Mouse (Mus musculus) spleen, adult 2 months (tissue): ENCODE measurements around the gene Brca1. TPM values are rescaled to one million over a fixed set of nuclear protein-coding genes. Genes with fewer than 3 reads are reported as not detected.
"Not testable (repeated sequence)": the region's sequence is repeated elsewhere in the genome, so short reads cannot be mapped to it uniquely, and the experiment has no call there.

Experiments used
- DNase-seq, 2 experiments: peaks; one replicate each; pipeline versions ENCODE4 v3.0.0 to v3.0.0-alpha.2; 2012 to 2021; ENCODE audit warnings: low spot score in 2 of 2, low read depth in 1 of 2
- H3K27ac ChIP-seq: fragments of 200-500 bp; 2 replicates; pipeline ENCODE4 v1.5.1; 2012; ENCODE audit warnings: low read length, inconsistent platforms; ENCODE audit not compliant: insufficient read depth
- H3K27me3 ChIP-seq: fragments of 200-500 bp; 2 replicates; pipeline ENCODE4 v1.6.1; 2012; ENCODE audit warnings: mild to moderate bottlenecking, moderate library complexity, low read length, inconsistent platforms; ENCODE audit not compliant: control insufficient read depth, insufficient read depth
- H3K36me3 ChIP-seq: fragments of 200-500 bp; 2 replicates; pipeline ENCODE4 v1.6.1; 2012; ENCODE audit warnings: mild to moderate bottlenecking, low read length, inconsistent platforms; ENCODE audit not compliant: control insufficient read depth, insufficient read depth
- H3K4me1 ChIP-seq: fragments of 200-500 bp; 2 replicates; pipeline ENCODE4 v1.6.1; 2011; ENCODE audit warnings: inconsistent platforms; ENCODE audit not compliant: control insufficient read depth, insufficient read depth, insufficient read length
- H3K4me3 ChIP-seq: fragments of 200-500 bp; 2 replicates; pipeline ENCODE4 v1.5.1; 2011; ENCODE audit warnings: mild to moderate bottlenecking, inconsistent platforms; ENCODE audit not compliant: insufficient read depth, insufficient read length; ENCODE audit errors: extremely low read depth
- CTCF ChIP-seq: fragments of 200-500 bp; IDR thresholded peaks from 2 replicates; pipeline ENCODE4 v1.5.1; 2011; ENCODE audit warnings: mild to moderate bottlenecking, inconsistent platforms; ENCODE audit not compliant: insufficient read depth, insufficient read length, insufficient replicate concordance; ENCODE audit errors: extremely low read depth
- POLR2A ChIP-seq: fragments of 200-500 bp; IDR thresholded peaks from 2 replicates; pipeline ENCODE4 v1.6.1; 2011; ENCODE audit warnings: low read depth, low read length, inconsistent platforms
- WGBS: fragments of 180-500 bp; shearing (Covaris S2); methylation state at CpG from one replicate; pipeline ENCODE4 v1.1.7; 2018; 5-methylcytosine and 5-hydroxymethylcytosine counted together
- polyA plus RNA-seq: library from polyadenylated mRNA; depleted of rRNA; stranded (reverse); fragments of >200 nt; gene quantifications from 2 replicates; pipeline ENCODE4 v1.2.3, GENCODE M21; 2012

Brca1 gene
- polyA plus RNA-seq, 1 experiment = 1.5 TPM

- WGBS = 76% methylated on average over 6 of the region's 6 CpGs
- no peaks in the 10 kb centered on the region for H3K27me3 ChIP-seq
- no peak for DNase-seq
- TF ChIP-seq POLR2A (no peak), CTCF (no peak)
- no peaks in the 10 kb centered on the region for H3K36me3 ChIP-seq
- no peak overlapping the region for H3K27ac ChIP-seq
- H3K4me1 ChIP-seq = no peaks in the 10 kb centered on the region
- H3K4me3 ChIP-seq = no peak overlapping the region
These were observed 70.8 kb downstream of the Brca1 start for GRCm38 (mm10) chr11:101480912-101481311.

DNA sequence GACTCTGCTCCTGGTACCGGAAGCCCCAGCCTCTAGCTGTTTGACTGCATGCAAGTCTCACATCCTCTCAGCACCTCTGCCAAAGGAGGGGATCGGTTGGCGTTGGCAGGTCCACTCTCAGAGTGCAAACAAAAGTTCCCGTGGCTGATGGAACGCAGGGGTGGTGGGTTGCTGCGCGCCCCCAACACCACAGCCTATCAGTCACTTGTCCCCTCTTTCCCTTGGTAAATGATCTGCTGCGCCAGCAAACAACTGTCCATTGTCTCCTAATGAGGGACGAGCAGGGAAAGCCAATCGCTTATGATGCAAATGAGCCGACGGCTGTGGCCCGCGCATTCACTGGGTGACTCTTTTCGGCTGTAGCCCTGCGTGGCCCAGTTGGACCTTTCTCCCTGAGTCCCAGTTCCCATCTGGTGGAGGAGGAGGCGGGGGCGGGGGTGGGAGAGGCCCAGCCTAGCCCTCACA lies 72.6 kb downstream of the Brca1 start:
- DNase-seq = no peak
- Histone ChIP-seq H3K36me3 (no peaks in the 10 kb centered on the region), H3K4me3 (no peak overlapping the region), H3K4me1 (no peaks in the 10 kb centered on the region), H3K27me3 (no peaks in the 10 kb centered on the region), H3K27ac (no peak overlapping the region)
- 61% methylated on average over 18 of the region's 18 CpGs for WGBS
- no peak for TF ChIP-seq CTCF
- no peak for TF ChIP-seq POLR2A

DNA sequence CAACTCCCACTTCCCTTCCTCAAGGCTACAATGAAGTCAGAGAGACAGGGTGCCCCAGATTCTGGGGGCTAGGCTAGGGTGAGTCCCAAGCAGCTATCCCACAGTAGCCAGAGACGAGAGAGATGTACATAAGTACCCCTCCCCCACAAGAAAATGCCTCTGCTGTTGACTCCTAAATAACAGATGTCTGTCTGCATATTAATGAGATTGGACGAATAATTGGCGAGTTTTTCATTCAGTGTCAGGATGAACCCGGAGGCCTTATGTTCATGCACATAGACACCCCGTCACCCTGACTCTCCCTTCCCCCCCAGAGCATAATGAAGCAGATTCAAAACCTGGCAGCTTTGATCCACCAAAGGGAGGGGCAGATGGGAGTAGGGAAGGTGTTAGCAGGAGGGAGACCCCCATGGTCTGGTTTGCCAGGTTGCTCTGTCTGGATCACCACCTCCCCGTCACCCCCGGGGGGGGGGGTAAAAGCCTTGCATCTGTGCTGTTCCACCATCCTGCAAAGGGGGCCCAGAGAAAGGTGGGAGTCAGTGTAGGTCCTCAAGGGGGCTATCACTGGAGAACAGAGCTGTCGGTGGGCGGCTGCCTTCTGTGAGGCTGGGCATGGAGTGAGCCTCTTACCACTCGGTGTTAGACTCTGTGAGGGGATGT lies 74.1 kb downstream of the Brca1 start:
- Histone ChIP-seq H3K4me3 (no peak overlapping the region), H3K27me3 (no peaks in the 10 kb centered on the region), H3K4me1 (no peaks in the 10 kb centered on the region), H3K36me3 (no peaks in the 10 kb centered on the region), H3K27ac (no peak overlapping the region)
- WGBS = 85% methylated on average over 10 of the region's 10 CpGs
- DNase-seq = no peak
- no peak for TF ChIP-seq CTCF
- TF ChIP-seq POLR2A = no peak

DNA sequence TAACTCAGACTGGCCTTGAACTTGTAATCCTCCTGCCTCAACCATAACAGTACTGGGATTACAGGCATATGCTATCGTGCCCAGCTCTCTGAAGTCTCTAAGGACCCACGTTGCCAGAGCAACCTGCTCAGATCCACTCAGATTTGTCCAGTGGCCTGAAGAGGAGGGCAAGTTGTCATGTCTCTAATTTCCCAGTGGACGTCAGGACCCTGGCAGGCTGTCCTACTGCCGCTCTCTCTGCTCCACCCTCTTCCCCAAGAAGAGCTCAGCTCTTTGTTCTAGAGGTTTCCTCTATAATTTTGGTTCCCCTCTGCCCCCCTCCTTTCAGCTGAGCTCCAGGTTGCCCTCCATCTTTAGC lies 74.6 kb downstream of the Brca1 start:
- H3K27me3 ChIP-seq = no peaks in the 10 kb centered on the region
- no peak overlapping the region for H3K4me3 ChIP-seq
- no peak for TF ChIP-seq CTCF
- no peak for TF ChIP-seq POLR2A
- no peaks in the 10 kb centered on the region for H3K36me3 ChIP-seq
- WGBS = 61% methylated on average over 4 of the region's 4 CpGs
- DNase-seq = no peak
- no peak overlapping the region for H3K27ac ChIP-seq
- H3K4me1 ChIP-seq = no peaks in the 10 kb centered on the region

- H3K4me1 ChIP-seq, H3K27ac ChIP-seq, H3K36me3 ChIP-seq, H3K4me3 ChIP-seq, DNase-seq, H3K27me3 ChIP-seq: not testable (repeated sequence)
- 88% methylated on average over 4 of the region's 4 CpGs for WGBS
These were observed 75.4 kb downstream of the Brca1 start for GRCm38 (mm10) chr11:101476361-101476760.

GRCm38 (mm10) chr11:101474298-101474697 lies 77.5 kb downstream of the Brca1 start:
- no peak overlapping the region for H3K4me3 ChIP-seq
- WGBS = 78% methylated on average over 5 of the region's 5 CpGs
- H3K4me1 ChIP-seq = no peaks in the 10 kb centered on the region
- DNase-seq = no peak
- no peaks in the 10 kb centered on the region for H3K27me3 ChIP-seq
- H3K36me3 ChIP-seq = no peaks in the 10 kb centered on the region
- TF ChIP-seq CTCF (no peak), POLR2A (no peak)
- no peak overlapping the region for H3K27ac ChIP-seq

- 89% methylated on average over 1 of the region's 1 CpGs for WGBS
- H3K36me3 ChIP-seq, DNase-seq, H3K27me3 ChIP-seq, H3K27ac ChIP-seq, H3K4me1 ChIP-seq, H3K4me3 ChIP-seq: not testable (repeated sequence)
These were observed 78.1 kb downstream of the Brca1 start for GRCm38 (mm10) chr11:101473686-101474085.
